Mouse (Mus musculus) megakaryocyte, embryonic 14.5 days (primary cell): ENCODE results near the gene Mylk4.

Experiments used
- FLI1 ChIP-seq: IDR thresholded peaks from 2 replicates; pipeline ENCODE4 v1.6.1; 2012; ENCODE audit warnings: low read length, inconsistent platforms, mixed read lengths
- GATA1 ChIP-seq: IDR thresholded peaks from 3 replicates; pipeline ENCODE4 v1.6.1; 2012; ENCODE audit warnings: mixed read lengths, low read length, inconsistent platforms, borderline replicate concordance

- TF ChIP-seq GATA1 (no peak), FLI1 (no peak)
These were observed 31.6 kb downstream of the Mylk4 start for GRCm38 (mm10) chr13:32752066-32752657.
